Mouse (Mus musculus): ENCODE data around the gene Tbc1d5. TPM values are rescaled to one million over a fixed set of nuclear protein-coding genes. Genes with fewer than 3 reads are reported as not detected.
A peak's percentile ranks its signal among the peaks of the same experiment; 100 is the strongest.

Tbc1d5 gene
- total RNA-seq, 2 experiments from 2014 or later: 24.9 to 27.8 TPM

- no peak for DNase-seq
Observed at GRCm38 (mm10) chr17:50876451-50876850, 302.7 kb downstream of the Tbc1d5 start.

- no peak for DNase-seq
Observed at GRCm38 (mm10) chr17:50874067-50874466, 305.1 kb downstream of the Tbc1d5 start.

- no peak for DNase-seq
Observed at GRCm38 (mm10) chr17:50872600-50872999, 306.6 kb downstream of the Tbc1d5 start.

- no peak for DNase-seq
Observed at GRCm38 (mm10) chr17:50867297-50867696, 311.9 kb downstream of the Tbc1d5 start.

GRCm38 (mm10) chr17:50864781-50865180 is 314.4 kb downstream of the Tbc1d5 start:
- no peak for DNase-seq

- DNase-seq: no peak
Observed at GRCm38 (mm10) chr17:50853220-50853619, 325.9 kb downstream of the Tbc1d5 start.

GRCm38 (mm10) chr17:50851382-50851781 is 327.8 kb downstream of the Tbc1d5 start:
- DNase-seq: peak; percentile 36 to 50

- no peak for DNase-seq
Observed at GRCm38 (mm10) chr17:50814089-50814488, 365.1 kb downstream of the Tbc1d5 start.

GRCm38 (mm10) chr17:50813580-50813979 is 365.6 kb downstream of the Tbc1d5 start:
- DNase-seq: no peak

GRCm38 (mm10) chr17:50805631-50806030 is 373.5 kb downstream of the Tbc1d5 start:
- no peak for DNase-seq

GRCm38 (mm10) chr17:50803234-50803633 is 375.9 kb downstream of the Tbc1d5 start:
- no peak for DNase-seq

GRCm38 (mm10) chr17:50802380-50802779 is 376.8 kb downstream of the Tbc1d5 start:
- DNase-seq: no peak

GRCm38 (mm10) chr17:50795445-50796095 is 383.6 kb downstream of the Tbc1d5 start:
- peak in 1 of 2 experiments; percentile 26 for DNase-seq

GRCm38 (mm10) chr17:50791671-50792070 is 387.5 kb downstream of the Tbc1d5 start:
- DNase-seq: no peak

GRCm38 (mm10) chr17:50788835-50789234 is 390.3 kb downstream of the Tbc1d5 start:
- DNase-seq: no peak

GRCm38 (mm10) chr17:50775247-50775646 is 403.9 kb downstream of the Tbc1d5 start:
- no peak for DNase-seq

- no peak for DNase-seq
Observed at GRCm38 (mm10) chr17:50764387-50764786, 414.8 kb downstream of the Tbc1d5 start.

GRCm38 (mm10) chr17:50763407-50763806 is 415.7 kb downstream of the Tbc1d5 start:
- DNase-seq: peak; percentile 65 to 67

GRCm38 (mm10) chr17:50762231-50762630 is 416.9 kb downstream of the Tbc1d5 start:
- DNase-seq: no peak

GRCm38 (mm10) chr17:50761082-50761481 is 418.1 kb downstream of the Tbc1d5 start:
- DNase-seq: no peak

GRCm38 (mm10) chr17:50753356-50754138 is 425.6 kb downstream of the Tbc1d5 start:
- DNase-seq: no peak

- DNase-seq: no peak
Observed at GRCm38 (mm10) chr17:50752753-50753152, 426.4 kb downstream of the Tbc1d5 start.

- DNase-seq: no peak
Observed at GRCm38 (mm10) chr17:50751911-50752310, 427.2 kb downstream of the Tbc1d5 start.

- no peak for DNase-seq
Observed at GRCm38 (mm10) chr17:50750874-50751273, 428.3 kb downstream of the Tbc1d5 start.

All from layer of hippocampus, postnatal 36 days (tissue).